Mouse (Mus musculus) liver (tissue): Measurements from ENCODE around the gene Ythdf2.

Experiments
- DNase-seq: peaks from one replicate; pipeline ENCODE4 v3.0.0-alpha.2; 2020; ENCODE audit warnings: mixed read lengths

Gene Ythdf2

GRCm38 (mm10) chr4:132207280-132207679, 4.8 kb downstream of the Ythdf2 start:
- no peak for DNase-seq

- no peak for DNase-seq
Measured at GRCm38 (mm10) chr4:132198771-132199170, 13.3 kb downstream of the Ythdf2 start.

GRCm38 (mm10) chr4:132198285-132198712, 13.8 kb downstream of the Ythdf2 start:
- DNase-seq: peak; percentile 19

- no peak for DNase-seq
Measured at GRCm38 (mm10) chr4:132194975-132195374, 17.1 kb downstream of the Ythdf2 start.

GRCm38 (mm10) chr4:132194373-132194772, 17.7 kb downstream of the Ythdf2 start:
- no peak for DNase-seq

GRCm38 (mm10) chr4:132187826-132188401, 24.2 kb downstream of the Ythdf2 start:
- no peak for DNase-seq

- DNase-seq: no peak
Measured at GRCm38 (mm10) chr4:132183162-132183561, 28.9 kb downstream of the Ythdf2 start.

- DNase-seq: no peak
Measured at GRCm38 (mm10) chr4:132181721-132182658, 30.1 kb downstream of the Ythdf2 start.

- DNase-seq: no peak
Measured at GRCm38 (mm10) chr4:132180710-132181109, 31.4 kb downstream of the Ythdf2 start.

GRCm38 (mm10) chr4:132178630-132179059, 33.5 kb downstream of the Ythdf2 start:
- DNase-seq: peak; percentile 44

GRCm38 (mm10) chr4:132176474-132176873, 35.6 kb downstream of the Ythdf2 start:
- DNase-seq: no peak

- DNase-seq: no peak
Measured at GRCm38 (mm10) chr4:132170891-132171290, 41.2 kb downstream of the Ythdf2 start.

GRCm38 (mm10) chr4:132169761-132170160, 42.3 kb downstream of the Ythdf2 start:
- DNase-seq: no peak

GRCm38 (mm10) chr4:132169271-132169670, 42.8 kb downstream of the Ythdf2 start:
- no peak for DNase-seq

- DNase-seq: no peak
Measured at GRCm38 (mm10) chr4:132167436-132167835, 44.7 kb downstream of the Ythdf2 start.

- no peak for DNase-seq
Measured at GRCm38 (mm10) chr4:132166350-132167290, 45.5 kb downstream of the Ythdf2 start.

- no peak for DNase-seq
Measured at GRCm38 (mm10) chr4:132165691-132166090, 46.4 kb downstream of the Ythdf2 start.

GRCm38 (mm10) chr4:132156941-132157622, 55.0 kb downstream of the Ythdf2 start:
- no peak for DNase-seq

GRCm38 (mm10) chr4:132154877-132155670, 57.0 kb downstream of the Ythdf2 start:
- DNase-seq: no peak

GRCm38 (mm10) chr4:132151673-132152072, 60.4 kb downstream of the Ythdf2 start:
- no peak for DNase-seq

GRCm38 (mm10) chr4:132146201-132146600, 65.9 kb downstream of the Ythdf2 start:
- DNase-seq: no peak
